ENCODE assay signal across 36 mouse cellular contexts in genomic region chr7:81049966-81050365, GRCm38 (mm10).
"Had no signal": no experiment of that assay in that cellular context is flagged by ENCODE, and none has a peak within 500 bp of the region (broad histone marks: within the 10 kb centered on the region; RNA-seq: fewer than 3 reads in every experiment).

No protein-coding gene starts in this region.

- ATAC-seq: hindbrain, embryonic 16.5 days; hindbrain, postnatal 0 days; inflammation-experienced regulatory T-cells, adult 6 months; intestine, embryonic 15.5 days; intestine, embryonic 16.5 days; intestine, postnatal 0 days had no signal

- H3K4me3 ChIP-seq: heart, embryonic 10.5 days; heart, embryonic 12.5 days; heart, embryonic 13.5 days; heart, embryonic 15.5 days; hindbrain, embryonic 10.5 days; hindbrain, embryonic 12.5 days; hindbrain, embryonic 13.5 days; hindbrain, embryonic 15.5 days; intestine, embryonic 15.5 days; kidney, embryonic 15.5 days; layer of hippocampus, adult 2 months had no signal

- H3K9ac ChIP-seq: heart, embryonic 12.5 days; heart, embryonic 13.5 days; heart, embryonic 15.5 days; hindbrain, embryonic 12.5 days; hindbrain, embryonic 13.5 days; hindbrain, embryonic 14.5 days; hindbrain, embryonic 15.5 days; intestine, embryonic 15.5 days; kidney, embryonic 15.5 days had no signal

- H3K9me3 ChIP-seq: heart, embryonic 10.5 days; heart, embryonic 12.5 days; heart, embryonic 13.5 days; heart, embryonic 15.5 days; hindbrain, embryonic 10.5 days; hindbrain, embryonic 12.5 days; hindbrain, embryonic 13.5 days; hindbrain, embryonic 15.5 days; intestine, embryonic 15.5 days; kidney, embryonic 15.5 days had no signal

- H3K4me1 ChIP-seq: heart, embryonic 12.5 days; heart, embryonic 13.5 days; hindbrain, embryonic 10.5 days; hindbrain, embryonic 12.5 days; hindbrain, embryonic 13.5 days; hindbrain, embryonic 15.5 days; intestine, embryonic 15.5 days; kidney, embryonic 15.5 days had no signal

- H3K36me3 ChIP-seq: heart, embryonic 12.5 days; heart, embryonic 15.5 days; hindbrain, embryonic 10.5 days; hindbrain, embryonic 12.5 days; hindbrain, embryonic 13.5 days; hindbrain, embryonic 15.5 days; kidney, embryonic 15.5 days had no signal

- H3K27ac ChIP-seq: heart, embryonic 10.5 days; heart, embryonic 13.5 days; heart, embryonic 15.5 days; hindbrain, embryonic 10.5 days; hindbrain, embryonic 12.5 days; hindbrain, embryonic 13.5 days; hindbrain, embryonic 14.5 days; hindbrain, embryonic 15.5 days; hindbrain, postnatal 0 days; intestine, embryonic 15.5 days; kidney, embryonic 15.5 days; kidney, postnatal 0 days; layer of hippocampus, adult 2 months had no signal

- H3K27me3 ChIP-seq: heart, embryonic 12.5 days; heart, embryonic 13.5 days; heart, embryonic 15.5 days; hindbrain, embryonic 12.5 days; hindbrain, embryonic 13.5 days; hindbrain, embryonic 15.5 days; intestine, embryonic 15.5 days; kidney, embryonic 15.5 days had no signal

- DNase-seq: heart, adult 18-20 months; heart, postnatal 10 days; heart, postnatal 14 days; heart, postnatal 36 days; heart, postnatal 4 days; kidney, adult 11 months; kidney, adult 18-20 months; kidney, adult 2 months; kidney, adult 8-10 months; kidney, adult 9 months; kidney, postnatal 10 days; kidney, postnatal 14 days; kidney, postnatal 25 days; kidney, postnatal 36 days; kidney, postnatal 4 days; layer of hippocampus, adult 9-11 months; layer of hippocampus, postnatal 36 days had no signal

- H3K4me2 ChIP-seq: heart, embryonic 11.5 days; heart, embryonic 12.5 days; heart, embryonic 13.5 days; heart, embryonic 15.5 days; hindbrain, embryonic 12.5 days; hindbrain, embryonic 13.5 days; hindbrain, embryonic 14.5 days; hindbrain, embryonic 15.5 days; intestine, embryonic 15.5 days; kidney, embryonic 15.5 days had no signal
